Mouse (Mus musculus) myocyte (in vitro differentiated cells): ENCODE results near the gene Mrpl11. TPM values are rescaled to one million over a fixed set of nuclear protein-coding genes. Genes with fewer than 3 reads are reported as not detected.

ENCODE experiments used
- H3K27me3 ChIP-seq: one replicate; pipeline ENCODE4 v1.6.1; 2011; ENCODE audit not compliant: control insufficient read depth, insufficient read depth, insufficient read length
- H3K36me3 ChIP-seq: one replicate; pipeline ENCODE4 v1.6.1; 2011; ENCODE audit not compliant: control insufficient read depth, insufficient read depth
- H3K4me2 ChIP-seq: one replicate; pipeline ENCODE4 v1.6.1; 2011; ENCODE audit warnings: low read depth, control low read depth
- H3K4me3 ChIP-seq: one replicate; pipeline ENCODE4 v1.5.1; 2011; ENCODE audit warnings: mild to moderate bottlenecking, control low read depth, moderate library complexity
- H3K79me2 ChIP-seq: one replicate; pipeline ENCODE4 v1.6.1; 2011; ENCODE audit not compliant: control insufficient read depth, insufficient read depth
- H3ac ChIP-seq: one replicate; pipeline ENCODE4 v1.6.1; 2011; ENCODE audit not compliant: control insufficient read depth, insufficient read length
- CEBPB ChIP-seq: IDR thresholded peaks from 2 replicates; pipeline ENCODE4 v1.6.1; 2011; ENCODE audit warnings: mild to moderate bottlenecking, moderate library complexity; ENCODE audit not compliant: poor library complexity, insufficient read depth, severe bottlenecking
- E2F4 ChIP-seq: IDR thresholded peaks from one replicate; pipeline ENCODE4 v1.6.1; 2011; ENCODE audit warnings: mild to moderate bottlenecking, control low read depth, moderate library complexity; ENCODE audit not compliant: insufficient read depth
- MAX ChIP-seq: IDR thresholded peaks from one replicate; pipeline ENCODE4 v1.6.1; 2011; ENCODE audit warnings: low read depth, mild to moderate bottlenecking, control low read depth
- MYOD1 ChIP-seq, 3 experiments: IDR thresholded peaks; one replicate each; pipeline ENCODE4 v1.6.1; 2011; ENCODE audit warnings: control low read depth in 2 of 3, low read depth in 2 of 3, mild to moderate bottlenecking in 2 of 3, moderate library complexity in 1 of 3; ENCODE audit not compliant: insufficient read length in 2 of 3, control insufficient read depth in 1 of 3
- MYOG ChIP-seq, 3 experiments: IDR thresholded peaks; one replicate each; pipeline ENCODE4 v1.6.1; 2011; ENCODE audit warnings: control low read depth in 2 of 3, low read depth in 2 of 3, mild to moderate bottlenecking in 2 of 3; ENCODE audit not compliant: insufficient read length in 2 of 3, control insufficient read depth in 1 of 3, insufficient read depth in 1 of 3
- POLR2A ChIP-seq: IDR thresholded peaks from one replicate; pipeline ENCODE4 v1.6.1; 2011; ENCODE audit warnings: low read depth, mild to moderate bottlenecking, control low read depth, moderate library complexity; ENCODE audit not compliant: insufficient read length
- POLR2AphosphoS2 ChIP-seq: IDR thresholded peaks from one replicate; pipeline ENCODE4 v1.6.1; 2011; ENCODE audit warnings: low read depth, control low read depth; ENCODE audit not compliant: insufficient read length
- REST ChIP-seq: IDR thresholded peaks from one replicate; pipeline ENCODE4 v1.6.1; 2011; ENCODE audit warnings: mild to moderate bottlenecking, control low read depth, moderate library complexity; ENCODE audit not compliant: insufficient read depth, insufficient read length
- SRF ChIP-seq: IDR thresholded peaks from one replicate; pipeline ENCODE4 v1.6.1; 2011; ENCODE audit warnings: low read depth; ENCODE audit not compliant: control insufficient read depth, insufficient read length
- TCF12 ChIP-seq: IDR thresholded peaks from one replicate; pipeline ENCODE4 v1.6.1; 2011; ENCODE audit warnings: mild to moderate bottlenecking, control low read depth; ENCODE audit not compliant: poor library complexity, insufficient read depth, severe bottlenecking
- TCF3 ChIP-seq: IDR thresholded peaks from one replicate; pipeline ENCODE4 v1.6.1; 2011; ENCODE audit warnings: low read depth, control low read depth; ENCODE audit not compliant: insufficient read length
- USF1 ChIP-seq: IDR thresholded peaks from one replicate; pipeline ENCODE4 v1.6.1; 2011; ENCODE audit warnings: low read depth, mild to moderate bottlenecking, control low read depth, moderate library complexity
- polyA plus RNA-seq: library from polyadenylated mRNA; unstranded; fragments of >200 nt; fragmentation: generic; extraction: Trizol; gene quantifications from one replicate; pipeline ENCODE4 v1.2.1, GENCODE M21; 2012; ENCODE audit warnings: missing spikeins

The Mrpl11 gene
- polyA plus RNA-seq, 1 experiment: 62.6 TPM

DNA sequence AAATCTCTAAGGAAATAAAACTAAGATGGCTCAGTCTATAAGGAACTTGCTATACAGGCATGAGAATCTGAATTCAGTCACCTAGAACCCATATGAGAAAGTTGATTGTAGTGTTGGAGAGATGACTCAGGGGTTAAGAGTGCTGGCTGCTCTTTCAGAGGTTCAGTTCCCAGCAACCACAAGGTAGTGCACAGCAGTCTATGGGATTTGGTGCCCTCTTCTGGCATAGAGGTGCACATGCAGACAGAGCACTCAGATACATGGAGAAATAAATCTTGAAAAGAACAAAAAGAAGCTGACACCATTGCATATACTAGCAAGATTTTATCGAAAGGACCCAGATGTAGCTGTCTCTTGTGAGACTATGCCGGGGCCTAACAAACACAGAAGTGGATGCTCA lies 6.3 kb downstream of the Mrpl11 start:
- Histone ChIP-seq H3ac (no peak overlapping the region), H3K4me2 (no peak overlapping the region)

DNA sequence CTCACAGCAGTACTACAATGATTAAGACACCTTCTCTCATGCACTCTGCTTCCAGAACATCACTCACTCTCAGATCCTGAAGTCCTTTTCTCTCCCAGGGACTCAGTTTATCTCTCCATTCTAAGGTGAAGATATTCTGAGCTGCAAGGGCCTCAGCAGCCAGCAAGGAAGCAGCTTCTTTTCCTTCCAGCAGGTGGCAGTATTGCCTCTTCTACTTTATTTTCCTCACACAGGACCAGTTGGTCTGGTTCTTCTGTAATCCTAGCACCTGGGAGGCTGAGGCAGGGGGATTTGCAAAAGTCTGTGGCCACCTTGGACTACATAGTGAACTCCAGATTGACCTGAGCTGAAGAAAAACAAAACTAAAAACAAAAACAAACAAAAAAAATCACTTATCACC lies 19.8 kb downstream of the Mrpl11 start:
- H3K4me3 ChIP-seq: no peak overlapping the region

More for the DNA sequence above, 6.3 kb downstream of the Mrpl11 start:
- no peaks in the 10 kb centered on the region for H3K79me2 ChIP-seq
- no peak overlapping the region for H3K4me3 ChIP-seq
- no peaks in the 10 kb centered on the region for H3K27me3 ChIP-seq
- peaks cover 6% of the 10 kb centered on the region for H3K36me3 ChIP-seq
- TF ChIP-seq POLR2AphosphoS2: no peak

DNA sequence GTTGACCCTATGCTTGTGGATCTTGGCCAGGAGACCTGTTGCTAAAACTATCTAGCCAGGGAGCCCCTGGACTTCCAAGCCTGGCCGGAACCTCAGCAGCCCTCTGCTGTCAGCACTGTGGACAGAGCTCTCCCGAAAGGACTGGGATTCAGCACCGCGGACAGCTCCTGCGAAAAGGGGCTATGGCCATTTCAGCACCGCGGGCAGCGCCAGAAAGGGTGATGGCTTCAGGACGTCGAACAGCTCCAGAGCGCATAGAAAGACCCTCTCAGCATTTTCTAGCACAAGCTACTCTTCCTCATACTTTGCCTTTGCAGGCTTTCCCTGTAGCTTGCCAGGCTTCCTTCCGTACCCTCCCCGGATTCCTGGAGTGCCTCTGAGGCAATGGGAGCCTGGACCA lies 27.1 kb downstream of the Mrpl11 start:
- Histone ChIP-seq H3ac (no peak overlapping the region), H3K27me3 (no peaks in the 10 kb centered on the region), H3K4me3 (no peak overlapping the region), H3K4me2 (no peak overlapping the region), H3K79me2 (no peaks in the 10 kb centered on the region), H3K36me3 (no peaks in the 10 kb centered on the region)
- TF ChIP-seq MYOG (IDR thresholded peaks at IDR 0.05; ENCODE audit: control insufficient read depth in 1 of 3, insufficient read depth in 1 of 3, insufficient read length in 2 of 3, low read depth in 2 of 3): peak in 1 of 3 experiments; percentile 51
- peak; percentile 97 for TF ChIP-seq MAX
- TF ChIP-seq TCF3: peak; percentile 59
- TF ChIP-seq E2F4: peak; percentile 54
- no peak for TF ChIP-seq SRF
- no peak for TF ChIP-seq POLR2AphosphoS2
- peak; percentile 11 for TF ChIP-seq USF1
- TF ChIP-seq TCF12: no peak
- TF ChIP-seq REST: peak; percentile 98
- TF ChIP-seq CEBPB: 0 out of 2 replicates have a peak, but pooled peaks have one; percentile 16
- peak in 1 of 3 experiments; percentile 9 for TF ChIP-seq MYOD1 (IDR thresholded peaks at IDR 0.05; ENCODE audit: control insufficient read depth in 1 of 3, insufficient read length in 2 of 3, low read depth in 2 of 3)
- TF ChIP-seq POLR2A: no peak

More for the DNA sequence above, 19.8 kb downstream of the Mrpl11 start:
- H3ac ChIP-seq: no peak overlapping the region
- TF ChIP-seq USF1 (no peak), MYOG (IDR thresholded peaks at IDR 0.05; ENCODE audit: control insufficient read depth in 1 of 3, insufficient read depth in 1 of 3, insufficient read length in 2 of 3, low read depth in 2 of 3) (no peak), POLR2AphosphoS2 (no peak), E2F4 (no peak), CEBPB (no peak), SRF (no peak), MYOD1 (IDR thresholded peaks at IDR 0.05; ENCODE audit: control insufficient read depth in 1 of 3, insufficient read length in 2 of 3, low read depth in 2 of 3) (no peak), MAX (no peak), TCF12 (no peak), POLR2A (no peak)
- no peaks in the 10 kb centered on the region for H3K79me2 ChIP-seq
- no peaks in the 10 kb centered on the region for H3K36me3 ChIP-seq
- no peaks in the 10 kb centered on the region for H3K27me3 ChIP-seq
- no peak overlapping the region for H3K4me2 ChIP-seq

DNA sequence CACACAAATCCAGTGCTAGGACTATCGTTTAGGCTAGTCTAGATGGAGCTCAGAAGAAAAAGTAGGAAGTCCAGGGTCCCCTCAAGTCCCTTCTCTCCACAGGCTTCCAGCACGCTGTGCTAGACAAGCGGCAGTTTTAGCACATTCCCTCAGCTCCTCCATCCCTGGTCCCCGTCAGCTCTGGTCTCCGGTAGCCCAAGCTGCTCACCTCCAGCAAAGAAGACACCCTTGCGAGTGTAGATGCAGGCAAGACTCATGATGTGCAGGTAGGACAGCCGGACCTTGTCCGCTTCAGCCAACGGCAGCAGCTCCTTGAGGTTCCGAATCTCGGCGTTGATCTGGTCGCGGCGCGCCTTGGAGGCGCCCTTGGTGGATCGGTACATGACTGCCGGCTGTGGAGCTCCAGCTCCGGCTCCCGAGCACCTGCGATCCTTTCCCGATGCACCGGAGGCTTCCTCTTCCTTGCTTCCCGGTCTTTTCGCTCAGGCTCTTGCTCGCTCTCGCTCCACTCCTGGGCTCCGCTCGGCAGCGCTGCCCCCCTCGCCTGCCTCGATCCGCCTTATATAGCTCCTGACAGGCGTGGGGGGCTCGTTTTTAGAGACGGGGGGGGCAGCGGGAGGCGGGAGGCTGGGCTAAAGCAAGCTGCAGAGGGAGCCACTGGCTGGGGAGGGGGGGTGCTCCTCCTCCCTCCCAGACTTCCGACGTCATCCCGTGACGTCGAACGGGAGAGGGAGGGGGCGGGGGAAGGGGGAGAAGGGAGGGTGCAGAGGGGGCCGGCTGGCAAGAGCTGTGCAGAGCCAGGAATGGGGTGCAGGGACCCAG lies 27.7 kb downstream of the Mrpl11 start:
- Histone ChIP-seq H3ac (no peak overlapping the region), H3K79me2 (no peaks in the 10 kb centered on the region), H3K36me3 (no peaks in the 10 kb centered on the region), H3K27me3 (no peaks in the 10 kb centered on the region), H3K4me3 (no peak overlapping the region), H3K4me2 (no peak overlapping the region)
- TF ChIP-seq POLR2A (no peak), POLR2AphosphoS2 (no peak), E2F4 (no peak), CEBPB (no peak), MYOG (IDR thresholded peaks at IDR 0.05; ENCODE audit: control insufficient read depth in 1 of 3, insufficient read depth in 1 of 3, insufficient read length in 2 of 3, low read depth in 2 of 3) (no peak), REST (peak; percentile 1), MYOD1 (IDR thresholded peaks at IDR 0.05; ENCODE audit: control insufficient read depth in 1 of 3, insufficient read length in 2 of 3, low read depth in 2 of 3) (no peak), TCF3 (no peak), USF1 (no peak)

DNA sequence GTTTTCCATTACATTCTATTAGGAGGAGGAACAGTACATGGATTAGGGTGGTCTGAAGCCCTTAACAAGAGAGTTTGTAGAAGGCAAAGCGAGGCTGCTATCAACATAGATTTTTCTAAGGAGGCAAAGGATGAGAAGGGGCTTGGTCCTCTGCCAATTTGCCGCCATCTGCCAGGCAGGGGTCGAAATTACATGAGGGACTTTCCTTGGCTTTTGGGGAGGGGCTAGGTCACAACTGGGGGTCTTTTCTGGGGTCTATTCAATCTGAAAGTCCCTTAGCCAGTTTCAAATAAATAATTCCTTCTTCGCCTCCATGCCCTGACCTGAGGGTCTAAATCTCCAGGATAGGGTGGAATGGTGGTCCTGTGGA lies 28.3 kb downstream of the Mrpl11 start, which contains the start of gene Npas4:
Gene Npas4, minus strand, starts transcription at position 61 of the 370 bp plus-strand sequence.
- no peaks in the 10 kb centered on the region for H3K27me3 ChIP-seq
- no peak within 1 kb of the TSS for H3K4me2 ChIP-seq
- H3ac ChIP-seq: no peak within 1 kb of the TSS
- H3K4me3 ChIP-seq: no peak within 1 kb of the TSS
- TF ChIP-seq POLR2A: no peak
- no peak for TF ChIP-seq USF1
- no peak for TF ChIP-seq TCF3
- no peak for TF ChIP-seq SRF
- no peak for TF ChIP-seq TCF12
- no peak for TF ChIP-seq CEBPB
- no peak for TF ChIP-seq MAX
- TF ChIP-seq E2F4: no peak
- TF ChIP-seq MYOD1 (IDR thresholded peaks at IDR 0.05; ENCODE audit: control insufficient read depth in 1 of 3, insufficient read length in 2 of 3, low read depth in 2 of 3): no peak
- TF ChIP-seq MYOG (IDR thresholded peaks at IDR 0.05; ENCODE audit: control insufficient read depth in 1 of 3, insufficient read depth in 1 of 3, insufficient read length in 2 of 3, low read depth in 2 of 3): no peak
- no peak for TF ChIP-seq POLR2AphosphoS2
- TF ChIP-seq REST: no peak
- no peaks in the 10 kb centered on the region for H3K79me2 ChIP-seq
- H3K36me3 ChIP-seq: no peaks in the 10 kb centered on the region
